Mouse (Mus musculus): ENCODE data around the gene Zfyve28. TPM values are rescaled to one million over a fixed set of nuclear protein-coding genes. Genes with fewer than 3 reads are reported as not detected.
A peak's percentile ranks its signal among the peaks of the same experiment; 100 is the strongest.

Zfyve28 gene
- total and polyA plus RNA-seq, 2 experiments, result 0.15 TPM; not detected in 1

DNA sequence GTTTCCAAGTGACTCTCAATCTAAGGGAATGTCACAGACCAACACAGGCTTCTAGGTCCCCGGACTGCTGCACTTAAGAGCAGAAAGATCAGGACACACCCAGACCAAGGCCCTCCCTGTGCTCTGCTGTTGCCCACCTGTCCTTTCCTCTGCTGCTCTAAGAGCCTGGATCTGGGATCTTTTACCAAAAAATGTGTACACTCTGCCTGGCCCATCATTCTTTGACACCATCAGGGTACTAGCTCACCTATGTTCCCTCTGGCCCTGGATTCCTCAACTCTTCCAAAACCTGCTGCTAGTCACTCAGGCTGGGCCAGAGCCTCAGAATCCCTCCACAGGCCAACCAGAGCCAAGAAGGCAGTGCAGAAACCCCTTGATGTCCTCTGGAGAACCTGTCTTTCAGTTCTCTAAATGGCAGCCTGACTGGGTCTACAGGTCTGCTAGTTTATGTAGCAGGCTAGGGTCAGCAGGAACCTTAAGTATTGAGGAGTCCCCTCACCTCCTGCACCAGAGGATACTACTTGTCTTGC, 103.1 kb downstream of the Zfyve28 start:
- 0 out of 2 replicates have a peak overlapping the region, but pooled peaks have one; percentile 5 for H3K9ac ChIP-seq (ENCODE audit: low read depth, low read length)
- peaks cover 11% of the 10 kb centered on the region for H3K36me3 ChIP-seq (ENCODE audit: control insufficient read depth, insufficient read depth, low read length)
- peaks cover 32% of the 10 kb centered on the region for H3K79me2 ChIP-seq (ENCODE audit: control insufficient read depth, insufficient read depth, low read length)
- H3K27ac ChIP-seq (replicated peaks; ENCODE audit: insufficient read depth, low read depth, low read length), result peak overlapping the region; percentile 36; the same call in 1 of the 2 replicates
- H3K4me1 ChIP-seq (ENCODE audit: control insufficient read depth, insufficient read depth, low read length), result peaks cover 27% of the 10 kb centered on the region
- H3K4me3 ChIP-seq (ENCODE audit: insufficient read depth, low read depth, low read length), result no peak overlapping the region
- WGBS, result 91% methylated on average over 1 of the region's 1 CpGs
- H3K27me3 ChIP-seq (ENCODE audit: control insufficient read depth, insufficient read depth, low read length), result no peaks in the 10 kb centered on the region
- TF ChIP-seq POLR2A (IDR thresholded peaks at IDR 0.05; ENCODE audit: extremely low read depth, insufficient read depth, low read length) (no peak), CTCF (IDR thresholded peaks at IDR 0.05; ENCODE audit: low read depth, low read length) (no peak)
- DNase-seq (ENCODE audit: extremely low read depth, low read depth, low spot score), result no peak

DNA sequence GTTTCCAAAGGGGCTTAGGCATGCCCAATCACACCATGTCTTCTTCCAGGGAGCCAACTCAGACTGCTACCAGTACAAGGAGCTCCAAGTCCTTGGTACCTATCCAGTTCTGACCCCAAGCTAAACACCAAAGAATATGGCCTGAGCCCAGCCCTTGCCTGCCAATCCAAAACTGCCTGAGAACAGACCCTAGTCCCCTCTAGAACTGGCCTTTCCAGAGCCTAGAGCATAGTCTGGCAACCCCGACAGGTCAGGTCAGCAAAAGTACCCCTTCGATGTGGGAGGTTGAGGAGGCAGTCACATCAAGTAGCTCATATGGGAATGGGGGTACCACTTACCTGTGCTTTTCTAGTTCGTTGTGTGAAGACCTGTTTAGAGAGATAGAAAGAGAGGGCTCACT, 104.3 kb downstream of the Zfyve28 start:
- Histone ChIP-seq H3K36me3 (ENCODE audit: control insufficient read depth, insufficient read depth, low read length) (peaks cover 13% of the 10 kb centered on the region), H3K79me2 (ENCODE audit: control insufficient read depth, insufficient read depth, low read length) (peaks cover 32% of the 10 kb centered on the region), H3K9ac (ENCODE audit: low read depth, low read length) (no peak overlapping the region), H3K4me3 (ENCODE audit: insufficient read depth, low read depth, low read length) (no peak overlapping the region), H3K27ac (replicated peaks; ENCODE audit: insufficient read depth, low read depth, low read length) (no peak overlapping the region), H3K4me1 (ENCODE audit: control insufficient read depth, insufficient read depth, low read length) (peaks cover 27% of the 10 kb centered on the region), H3K27me3 (ENCODE audit: control insufficient read depth, insufficient read depth, low read length) (no peaks in the 10 kb centered on the region)
- 98% methylated on average over 3 of the region's 3 CpGs for whole genome bisulfite sequencing
- no peak for DNase-seq (ENCODE audit: extremely low read depth, low read depth, low spot score)
- TF ChIP-seq POLR2A (IDR thresholded peaks at IDR 0.05; ENCODE audit: extremely low read depth, insufficient read depth, low read length) (no peak), CTCF (IDR thresholded peaks at IDR 0.05; ENCODE audit: low read depth, low read length) (no peak)

DNA sequence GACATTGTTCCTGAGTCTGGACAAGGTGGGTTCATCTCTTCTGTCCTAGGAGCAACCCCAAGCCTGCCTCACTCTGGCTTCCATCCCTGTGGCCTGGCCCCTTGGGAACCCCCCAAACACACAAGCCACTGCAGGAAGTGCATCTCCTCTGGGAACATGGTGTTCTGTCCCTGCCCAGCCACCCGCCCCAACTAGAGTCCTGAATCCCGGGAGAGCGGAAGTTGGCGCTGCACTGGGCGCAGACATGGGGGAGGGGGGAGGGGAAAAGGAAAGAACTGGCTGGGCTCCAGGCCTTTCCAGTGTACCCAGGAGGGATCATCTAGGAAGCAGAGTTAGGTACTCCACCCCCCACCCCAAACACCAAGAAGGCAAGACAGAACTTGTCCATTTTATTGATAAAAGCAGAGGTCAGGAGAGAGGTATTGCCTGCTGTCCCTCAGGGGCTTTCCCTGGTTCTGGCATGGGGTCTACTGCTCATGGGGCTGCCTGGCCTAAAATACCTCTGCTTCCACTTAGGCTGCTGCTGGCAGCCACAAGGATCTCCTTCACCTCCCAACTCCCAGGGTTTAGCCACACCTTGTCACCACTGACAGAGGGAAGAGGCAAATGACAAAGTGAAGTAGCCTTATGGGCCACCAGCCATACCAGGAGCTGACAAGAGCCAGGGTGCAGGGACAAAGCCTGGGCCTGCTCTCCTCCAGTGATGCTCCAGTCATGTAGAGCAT, 104.9 kb downstream of the Zfyve28 start:
- TF ChIP-seq POLR2A (IDR thresholded peaks at IDR 0.05; ENCODE audit: extremely low read depth, insufficient read depth, low read length) (no peak), CTCF (IDR thresholded peaks at IDR 0.05; ENCODE audit: low read depth, low read length) (no peak)
- peak overlapping the region; percentile 45 for H3K27ac ChIP-seq (replicated peaks; ENCODE audit: insufficient read depth, low read depth, low read length)
- H3K36me3 ChIP-seq (ENCODE audit: control insufficient read depth, insufficient read depth, low read length), result peaks cover 15% of the 10 kb centered on the region
- WGBS, result 23% methylated on average over 5 of the region's 5 CpGs
- DNase-seq (ENCODE audit: extremely low read depth, low read depth, low spot score), result peak; percentile 27
- peaks cover 32% of the 10 kb centered on the region for H3K79me2 ChIP-seq (ENCODE audit: control insufficient read depth, insufficient read depth, low read length)
- no peaks in the 10 kb centered on the region for H3K27me3 ChIP-seq (ENCODE audit: control insufficient read depth, insufficient read depth, low read length)
- no peak overlapping the region for H3K4me3 ChIP-seq (ENCODE audit: insufficient read depth, low read depth, low read length)
- H3K4me1 ChIP-seq (ENCODE audit: control insufficient read depth, insufficient read depth, low read length), result peaks cover 25% of the 10 kb centered on the region
- peak overlapping the region; percentile 3; the same call in 1 of the 2 replicates for H3K9ac ChIP-seq (ENCODE audit: low read depth, low read length)

DNA sequence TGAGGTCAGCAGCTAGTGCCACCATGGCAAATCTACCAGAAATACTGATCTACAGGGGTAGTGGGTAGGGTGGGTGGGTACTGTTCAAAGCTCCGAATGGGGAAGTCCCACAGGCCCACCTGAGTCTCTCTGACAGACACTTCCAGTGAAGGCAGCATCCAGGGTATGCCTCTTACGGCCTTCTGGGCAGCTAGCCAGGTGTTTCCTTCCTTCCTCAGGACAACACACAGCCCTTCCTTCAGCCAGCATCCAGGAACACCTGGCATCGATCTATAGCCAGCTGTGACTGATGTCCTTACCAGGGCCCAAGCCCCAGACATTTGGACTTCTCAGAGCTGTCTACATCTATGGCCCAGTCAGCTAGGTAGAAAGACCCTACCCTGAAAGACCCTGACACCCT, 105.8 kb downstream of the Zfyve28 start:
- Histone ChIP-seq H3K4me3 (ENCODE audit: insufficient read depth, low read depth, low read length) (no peak overlapping the region), H3K27me3 (ENCODE audit: control insufficient read depth, insufficient read depth, low read length) (no peaks in the 10 kb centered on the region), H3K4me1 (ENCODE audit: control insufficient read depth, insufficient read depth, low read length) (peaks cover 25% of the 10 kb centered on the region), H3K9ac (ENCODE audit: low read depth, low read length) (no peak overlapping the region), H3K27ac (replicated peaks; ENCODE audit: insufficient read depth, low read depth, low read length) (peak overlapping the region; percentile 45; the same call in 1 of the 2 replicates), H3K79me2 (ENCODE audit: control insufficient read depth, insufficient read depth, low read length) (peaks cover 32% of the 10 kb centered on the region), H3K36me3 (ENCODE audit: control insufficient read depth, insufficient read depth, low read length) (peaks cover 20% of the 10 kb centered on the region)
- WGBS, result 69% methylated on average over 3 of the region's 3 CpGs
- DNase-seq (ENCODE audit: extremely low read depth, low read depth, low spot score), result no peak
- no peak for TF ChIP-seq CTCF (IDR thresholded peaks at IDR 0.05; ENCODE audit: low read depth, low read length)
- TF ChIP-seq POLR2A (IDR thresholded peaks at IDR 0.05; ENCODE audit: extremely low read depth, insufficient read depth, low read length), result no peak

DNA sequence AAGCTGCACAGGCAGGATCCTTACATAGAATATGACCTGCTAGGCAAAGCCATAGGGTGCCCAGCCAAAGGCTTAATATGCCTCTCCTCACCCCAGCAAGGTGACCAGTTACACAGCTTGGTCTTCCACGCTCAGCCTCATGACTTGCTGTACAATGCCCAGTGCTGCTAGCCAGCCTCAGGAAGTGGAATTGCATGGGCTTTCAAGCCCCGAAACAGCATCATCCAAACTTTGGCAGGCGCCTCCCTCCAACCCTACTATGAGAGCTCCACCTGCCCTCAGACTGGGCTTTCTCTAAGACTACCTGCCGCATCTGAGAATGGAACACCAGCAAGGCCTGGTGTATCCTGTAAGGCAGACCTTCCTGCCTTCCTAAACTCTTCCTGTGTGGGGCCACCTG, 110.4 kb downstream of the Zfyve28 start:
- Histone ChIP-seq H3K9ac (ENCODE audit: low read depth, low read length) (no peak overlapping the region), H3K27me3 (ENCODE audit: control insufficient read depth, insufficient read depth, low read length) (no peaks in the 10 kb centered on the region), H3K36me3 (ENCODE audit: control insufficient read depth, insufficient read depth, low read length) (peaks cover 33% of the 10 kb centered on the region), H3K27ac (replicated peaks; ENCODE audit: insufficient read depth, low read depth, low read length) (no peak overlapping the region), H3K79me2 (ENCODE audit: control insufficient read depth, insufficient read depth, low read length) (peaks cover 3% of the 10 kb centered on the region; the same call in 1 of the 2 replicates), H3K4me1 (ENCODE audit: control insufficient read depth, insufficient read depth, low read length) (0 out of 2 replicates have a peak, but pooled peaks cover 2% of the 10 kb centered on the region), H3K4me3 (ENCODE audit: insufficient read depth, low read depth, low read length) (no peak overlapping the region)
- whole genome bisulfite sequencing, result 92% methylated on average over 4 of the region's 4 CpGs
- DNase-seq (ENCODE audit: extremely low read depth, low read depth, low spot score), result no peak
- TF ChIP-seq CTCF (IDR thresholded peaks at IDR 0.05; ENCODE audit: low read depth, low read length) (no peak), POLR2A (IDR thresholded peaks at IDR 0.05; ENCODE audit: extremely low read depth, insufficient read depth, low read length) (no peak)

DNA sequence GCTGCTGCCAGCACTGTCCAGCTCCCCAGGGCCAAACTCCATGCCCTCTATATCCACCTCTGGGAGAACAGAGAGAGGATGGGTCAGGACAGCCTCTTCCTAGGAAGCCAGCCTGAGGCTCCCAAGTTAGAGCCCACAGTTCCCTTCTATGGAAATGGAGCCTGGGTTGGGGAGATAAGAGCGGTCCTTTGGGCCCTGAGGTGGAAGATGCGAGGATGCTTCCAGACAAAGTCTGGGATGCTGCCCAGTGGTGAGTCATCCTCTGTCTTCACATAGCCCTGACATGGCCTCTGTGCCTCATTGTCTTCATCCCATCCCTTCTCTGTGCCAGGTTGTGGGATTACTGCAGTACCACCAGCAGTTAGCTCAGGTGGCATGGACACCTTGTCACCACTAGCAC, 111.2 kb downstream of the Zfyve28 start:
- 80% methylated on average over 2 of the region's 2 CpGs for WGBS
- Histone ChIP-seq H3K9ac (ENCODE audit: low read depth, low read length) (no peak overlapping the region), H3K79me2 (ENCODE audit: control insufficient read depth, insufficient read depth, low read length) (0 out of 2 replicates have a peak, but pooled peaks cover under 1% of the 10 kb centered on the region), H3K4me1 (ENCODE audit: control insufficient read depth, insufficient read depth, low read length) (0 out of 2 replicates have a peak, but pooled peaks cover 2% of the 10 kb centered on the region), H3K27me3 (ENCODE audit: control insufficient read depth, insufficient read depth, low read length) (no peaks in the 10 kb centered on the region), H3K36me3 (ENCODE audit: control insufficient read depth, insufficient read depth, low read length) (peaks cover 31% of the 10 kb centered on the region), H3K4me3 (ENCODE audit: insufficient read depth, low read depth, low read length) (no peak overlapping the region), H3K27ac (replicated peaks; ENCODE audit: insufficient read depth, low read depth, low read length) (no peak overlapping the region)
- TF ChIP-seq POLR2A (IDR thresholded peaks at IDR 0.05; ENCODE audit: extremely low read depth, insufficient read depth, low read length), result no peak
- TF ChIP-seq CTCF (IDR thresholded peaks at IDR 0.05; ENCODE audit: low read depth, low read length), result no peak
- no peak for DNase-seq (ENCODE audit: extremely low read depth, low read depth, low spot score)
